Mouse (Mus musculus) heart, embryonic 11.5 days (tissue): ENCODE data around the gene Pxdc1. TPM values are rescaled to one million over a fixed set of nuclear protein-coding genes. Genes with fewer than 3 reads are reported as not detected.

Source experiments
- ATAC-seq: fragments of 200-750 bp; cut with Nextera tagmentation; replicated peaks from 2 replicates; pipeline ENCODE4 v1.8.0; 2017; ENCODE audit warnings: moderate library complexity; ENCODE audit not compliant: insufficient number of reproducible peaks, low FRiP score, low TSS enrichment
- H3K27ac ChIP-seq: fragments of 300-500 bp; sonication (generic); 2 replicates; pipeline ENCODE4 v1.5.1; 2014; ENCODE audit warnings: mild to moderate bottlenecking, low read depth, low read length
- H3K27me3 ChIP-seq: fragments of 300-500 bp; sonication (generic); 2 replicates; pipeline ENCODE4 v1.6.1; 2014; ENCODE audit warnings: mild to moderate bottlenecking, low read length, mixed read lengths; ENCODE audit not compliant: control insufficient read depth, insufficient read depth
- H3K36me3 ChIP-seq: fragments of 300-500 bp; sonication (generic); 2 replicates; pipeline ENCODE4 v1.6.1; 2014; ENCODE audit warnings: mild to moderate bottlenecking, low read length, moderate library complexity, mixed read lengths; ENCODE audit not compliant: control insufficient read depth, insufficient read depth
- H3K4me1 ChIP-seq: fragments of 300-500 bp; sonication (generic); 2 replicates; pipeline ENCODE4 v1.6.1; 2014; ENCODE audit warnings: low read length; ENCODE audit not compliant: control insufficient read depth, insufficient read depth
- H3K4me2 ChIP-seq: fragments of 300-500 bp; sonication (generic); 2 replicates; pipeline ENCODE4 v1.6.1; 2014; ENCODE audit warnings: mild to moderate bottlenecking, moderate library complexity
- H3K4me3 ChIP-seq: fragments of 300-500 bp; sonication (generic); 2 replicates; pipeline ENCODE4 v1.5.1; 2014; ENCODE audit warnings: low read depth, low read length
- H3K9ac ChIP-seq: fragments of 300-500 bp; sonication (generic); 2 replicates; pipeline ENCODE4 v1.6.1; 2014; ENCODE audit warnings: mild to moderate bottlenecking, low read depth, low read length, moderate library complexity
- H3K9me3 ChIP-seq: fragments of 300-500 bp; sonication (generic); replicated peaks from 2 replicates; pipeline ENCODE4 v1.6.1; 2016; ENCODE audit warnings: low read length; ENCODE audit not compliant: control insufficient read depth
- WGBS: fragments of 180-500 bp; shearing (Covaris S2); extraction: QIAGEN DNeasy Blood & Tissue Kit; methylation state at CpG from one replicate; pipeline ENCODE4 v1.1.7; 2014; ENCODE audit not compliant: insufficient replicate concordance; 5-methylcytosine and 5-hydroxymethylcytosine counted together
- polyA plus RNA-seq: library from polyadenylated mRNA; unstranded; fragments of >200 nt; fragmentation: Nextera tagmentation; extraction: Ambion mirVana; gene quantifications from 2 replicates; pipeline ENCODE4 v1.2.1, GENCODE M21; 2014

Gene Pxdc1
- polyA plus RNA-seq = 14.4 and 16.6 TPM in 2 replicates

DNA sequence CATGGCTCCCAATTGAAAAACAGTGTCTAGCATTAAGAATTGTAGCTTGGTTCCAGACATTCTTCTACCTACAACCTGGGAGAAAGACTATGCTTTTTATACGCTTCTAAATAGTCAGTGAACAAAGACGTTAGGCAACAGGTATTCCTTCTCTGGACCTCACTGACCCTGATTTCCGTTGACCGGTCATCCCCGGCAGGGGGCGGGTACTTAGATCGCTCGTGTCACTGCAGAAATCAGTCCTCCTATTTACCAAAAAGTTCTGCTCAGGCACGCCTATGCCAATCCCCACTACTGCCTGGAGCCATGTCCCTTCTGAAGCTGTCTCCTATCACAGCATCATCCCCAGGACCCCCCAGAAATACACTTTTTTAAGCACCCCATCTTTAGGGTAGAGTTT lies at the start of gene Pxdc1:
Pxdc1 (minus strand) TSS at position 96 of the 400 bp plus-strand sequence.
- no peaks in the 10 kb centered on the region for H3K36me3 ChIP-seq
- H3K4me1 ChIP-seq = 0 out of 2 replicates have a peak, but pooled peaks cover 3% of the 10 kb centered on the region
- peak within 1 kb of the TSS; percentile 49 for H3K4me3 ChIP-seq
- peaks cover 4% of the 10 kb centered on the region; the same call in 1 of the 2 replicates for H3K27me3 ChIP-seq
- H3K9me3 ChIP-seq = no peaks in the 10 kb centered on the region
- H3K9ac ChIP-seq = peak within 1 kb of the TSS; percentile 79
- ATAC-seq = no peak
- peak within 1 kb of the TSS; percentile 66 for H3K4me2 ChIP-seq
- 3% methylated on average over 9 of the region's 9 CpGs for WGBS
- H3K27ac ChIP-seq = peak within 1 kb of the TSS; percentile 82

DNA sequence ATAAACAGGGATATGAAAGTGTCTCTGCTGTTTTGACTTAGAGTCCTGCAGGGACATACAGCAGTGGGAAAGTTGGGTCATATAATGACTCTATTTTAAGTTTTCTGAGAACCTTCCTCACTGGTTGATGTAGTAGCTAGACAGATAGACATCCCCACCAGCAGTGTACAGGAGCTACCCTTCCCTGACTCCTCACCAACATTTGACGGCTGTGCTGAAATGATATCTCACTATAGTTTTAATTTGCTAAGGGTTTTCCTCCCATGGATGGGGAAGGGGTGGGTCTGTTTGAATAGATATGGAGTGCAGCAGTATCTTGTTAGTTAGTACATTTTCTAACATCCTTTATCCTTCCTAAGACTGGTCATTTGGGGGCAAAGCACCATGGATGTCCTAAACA lies 47.3 kb upstream of the Pxdc1 start:
- no peaks in the 10 kb centered on the region for H3K4me1 ChIP-seq
- H3K9ac ChIP-seq = no peak overlapping the region
- no peak overlapping the region for H3K4me3 ChIP-seq
- no peaks in the 10 kb centered on the region for H3K9me3 ChIP-seq
- no peaks in the 10 kb centered on the region for H3K36me3 ChIP-seq
- H3K27me3 ChIP-seq = no peaks in the 10 kb centered on the region
- H3K27ac ChIP-seq = no peak overlapping the region
- WGBS = 80% methylated on average over 1 of the region's 1 CpGs
- no peak overlapping the region for H3K4me2 ChIP-seq
- ATAC-seq = no peak

DNA sequence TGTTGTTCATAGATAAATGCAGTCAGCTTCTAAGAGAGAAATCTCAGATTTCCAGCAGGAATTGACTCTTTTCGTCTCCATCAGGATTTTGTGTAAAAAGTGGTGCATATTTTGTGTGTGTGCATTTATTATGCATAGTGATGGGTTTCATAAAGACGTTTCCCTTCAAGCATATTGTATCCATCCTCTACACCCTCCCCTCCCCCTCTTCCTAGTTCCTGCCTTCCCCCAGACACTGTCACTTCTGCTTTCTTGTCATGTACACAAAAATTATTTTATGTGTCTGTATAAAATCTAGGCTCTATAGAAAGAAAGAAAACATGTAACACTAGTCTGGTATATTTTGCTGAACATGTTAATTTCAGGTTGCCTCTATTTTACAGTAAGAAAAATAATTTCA lies 46.8 kb upstream of the Pxdc1 start:
- H3K27me3 ChIP-seq = no peaks in the 10 kb centered on the region
- no peak overlapping the region for H3K9ac ChIP-seq
- no peak overlapping the region for H3K27ac ChIP-seq
- H3K36me3 ChIP-seq = no peaks in the 10 kb centered on the region
- no peaks in the 10 kb centered on the region for H3K9me3 ChIP-seq
- WGBS = 75% methylated on average over 2 of the region's 2 CpGs
- ATAC-seq = no peak
- no peak overlapping the region for H3K4me3 ChIP-seq
- H3K4me1 ChIP-seq = no peaks in the 10 kb centered on the region
- no peak overlapping the region for H3K4me2 ChIP-seq

DNA sequence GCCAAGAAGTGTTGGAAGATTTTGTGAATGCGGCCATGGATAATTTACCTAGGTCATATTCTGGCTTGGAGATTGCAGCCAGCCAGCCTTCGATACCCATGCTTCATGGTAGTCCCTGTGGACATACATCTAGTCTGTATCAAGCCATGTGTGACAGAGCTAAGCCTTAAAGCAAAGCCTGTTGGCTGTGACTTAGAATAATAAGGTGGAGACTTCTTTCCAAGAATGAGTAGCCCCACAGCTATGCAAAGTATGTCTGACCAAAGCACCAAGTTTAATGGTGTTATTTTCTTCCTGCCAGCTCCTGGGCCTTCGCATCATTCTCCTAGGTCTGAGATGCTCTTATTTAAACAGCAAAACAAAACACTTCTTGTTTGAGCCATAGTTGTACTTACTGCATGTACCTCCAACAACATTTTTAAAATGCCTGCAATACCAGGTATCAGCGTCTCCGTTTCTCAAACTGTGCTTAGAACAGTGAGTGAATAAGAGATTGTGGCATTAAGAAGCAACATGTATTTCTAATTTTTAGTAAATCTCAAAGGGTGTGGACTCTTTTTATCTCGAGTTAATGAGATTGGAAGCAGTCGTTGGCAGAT lies 43.5 kb upstream of the Pxdc1 start:
- Histone ChIP-seq H3K27ac (no peak overlapping the region), H3K4me1 (no peaks in the 10 kb centered on the region), H3K4me3 (no peak overlapping the region), H3K9ac (no peak overlapping the region), H3K27me3 (no peaks in the 10 kb centered on the region), H3K36me3 (no peaks in the 10 kb centered on the region), H3K9me3 (no peaks in the 10 kb centered on the region), H3K4me2 (no peak overlapping the region)
- WGBS = 64% methylated on average over 7 of the region's 7 CpGs
- no peak for ATAC-seq

DNA sequence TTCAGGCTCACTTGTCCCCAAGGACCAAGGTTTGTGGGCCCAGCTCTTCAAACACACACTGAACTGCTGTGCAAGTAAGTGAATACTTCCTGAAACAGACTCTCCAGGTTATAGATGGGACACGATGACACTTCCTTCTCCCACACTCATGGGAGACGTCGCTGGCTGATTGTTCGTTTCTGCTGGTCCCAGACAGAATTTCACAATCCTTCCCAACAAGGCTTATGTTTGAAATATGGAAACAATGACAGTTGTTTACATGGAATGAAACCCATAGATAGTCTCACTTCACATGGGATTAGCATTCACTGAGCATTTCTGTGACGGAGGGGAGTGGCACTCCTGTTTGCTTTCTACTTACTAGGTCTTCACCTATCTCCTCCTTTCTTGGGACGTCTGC lies 39.8 kb upstream of the Pxdc1 start:
- Histone ChIP-seq H3K27ac (no peak overlapping the region), H3K9ac (no peak overlapping the region), H3K4me3 (no peak overlapping the region), H3K4me1 (no peaks in the 10 kb centered on the region), H3K9me3 (no peaks in the 10 kb centered on the region), H3K27me3 (no peaks in the 10 kb centered on the region), H3K4me2 (no peak overlapping the region), H3K36me3 (no peaks in the 10 kb centered on the region)
- 71% methylated on average over 6 of the region's 6 CpGs for WGBS
- ATAC-seq = no peak

DNA sequence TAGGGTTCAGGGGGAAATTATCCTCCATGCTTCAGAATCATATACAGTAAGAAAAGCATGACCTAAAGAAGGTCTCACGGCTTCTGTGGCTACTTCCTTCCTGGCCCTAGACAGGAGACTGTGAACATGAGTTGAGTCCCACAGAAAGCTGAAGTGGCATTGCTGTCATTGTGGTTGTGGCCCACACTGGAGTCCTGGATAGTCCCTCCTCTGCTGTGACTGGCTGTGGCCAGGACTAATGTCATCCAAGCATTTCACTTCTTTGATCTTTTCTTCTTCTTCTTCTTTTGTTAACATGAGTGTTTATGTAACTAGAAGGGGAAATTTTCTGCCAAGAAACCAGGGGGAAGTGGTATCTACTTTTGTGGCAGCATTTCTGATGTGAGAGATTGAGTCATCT lies 37.8 kb upstream of the Pxdc1 start:
- WGBS = 64% methylated on average over 1 of the region's 1 CpGs
- H3K4me2 ChIP-seq = no peak overlapping the region
- H3K4me1 ChIP-seq = no peaks in the 10 kb centered on the region
- no peak overlapping the region for H3K4me3 ChIP-seq
- no peak for ATAC-seq
- no peak overlapping the region for H3K9ac ChIP-seq
- no peak overlapping the region for H3K27ac ChIP-seq
- no peaks in the 10 kb centered on the region for H3K27me3 ChIP-seq
- H3K9me3 ChIP-seq = no peaks in the 10 kb centered on the region
- H3K36me3 ChIP-seq = no peaks in the 10 kb centered on the region

DNA sequence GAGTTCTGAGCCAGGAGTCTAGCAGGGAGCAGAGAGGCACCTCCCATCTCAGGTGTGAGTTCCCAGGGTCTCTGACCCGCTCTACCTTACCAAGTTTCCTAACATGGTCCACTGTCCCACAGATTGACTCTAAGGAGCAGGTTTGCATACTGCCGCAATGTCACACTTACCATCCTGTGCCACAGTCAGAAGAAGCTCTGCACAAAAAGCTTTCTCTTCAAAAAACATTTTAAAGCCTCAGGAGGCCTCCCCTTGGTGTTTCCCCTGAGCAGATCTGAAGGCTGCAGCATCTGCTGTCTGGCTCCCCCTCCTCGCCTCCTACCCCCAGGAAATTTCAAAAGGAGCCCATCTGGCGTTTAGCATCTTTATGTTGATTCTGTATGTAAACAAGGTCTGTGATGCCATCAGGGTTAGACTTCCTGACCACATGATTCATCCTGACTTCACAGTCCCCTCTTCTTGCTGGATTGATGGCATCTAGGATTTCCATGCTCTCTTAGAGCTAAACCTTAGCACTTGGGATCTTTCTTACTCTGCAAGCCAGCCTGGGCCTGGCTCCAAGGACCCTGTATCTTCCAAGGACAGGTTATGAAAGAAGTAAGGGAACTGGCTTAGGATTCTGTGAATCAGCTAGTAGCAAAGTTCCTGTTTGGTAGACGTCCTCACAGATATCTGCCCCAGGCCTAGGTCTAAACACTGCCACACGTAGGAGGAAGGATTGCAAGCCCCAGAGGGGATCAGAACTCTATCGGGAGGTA lies 31.9 kb upstream of the Pxdc1 start:
- H3K4me2 ChIP-seq = no peak overlapping the region
- H3K4me1 ChIP-seq = peaks cover 7% of the 10 kb centered on the region; the same call in 1 of the 2 replicates
- H3K9ac ChIP-seq = no peak overlapping the region
- no peak overlapping the region for H3K27ac ChIP-seq
- H3K9me3 ChIP-seq = no peaks in the 10 kb centered on the region
- H3K4me3 ChIP-seq = no peak overlapping the region
- no peaks in the 10 kb centered on the region for H3K27me3 ChIP-seq
- H3K36me3 ChIP-seq = no peaks in the 10 kb centered on the region
- WGBS = 66% methylated on average over 7 of the region's 7 CpGs
- no peak for ATAC-seq

DNA sequence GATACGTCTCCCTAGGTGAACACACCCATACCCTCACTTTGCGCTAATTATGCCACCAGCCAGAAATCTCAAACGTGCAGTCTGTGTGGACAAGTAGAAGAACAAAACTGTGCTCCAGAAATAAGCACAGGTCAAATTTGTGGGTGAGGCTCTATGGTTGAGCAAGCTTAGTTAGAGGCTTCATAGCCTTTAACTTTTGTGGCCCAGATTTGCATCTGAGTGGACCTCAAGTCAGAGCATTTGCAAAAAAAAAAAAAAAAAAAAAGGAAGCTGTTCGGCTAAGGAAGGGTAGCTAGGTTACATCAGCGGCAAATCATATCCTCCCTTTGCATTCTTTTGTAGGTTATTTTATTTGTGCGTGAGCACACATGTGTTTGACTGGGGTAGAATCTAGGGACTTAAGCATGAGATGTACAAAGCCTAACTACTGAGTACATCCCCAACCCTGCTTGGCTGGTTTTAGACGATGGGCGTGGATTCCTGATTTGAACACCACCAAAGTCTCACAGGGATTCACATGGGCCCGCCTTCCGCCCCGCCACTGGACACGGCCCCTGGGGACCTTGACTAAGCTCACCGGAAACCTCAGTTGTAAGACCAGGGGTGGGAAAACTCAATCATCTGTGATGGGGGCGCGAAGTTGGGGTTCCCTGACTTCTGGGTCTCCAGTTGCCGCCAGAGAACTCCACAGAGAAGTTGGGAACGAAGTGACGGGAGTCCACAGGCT lies 30.6 kb upstream of the Pxdc1 start:
- Histone ChIP-seq H3K4me3 (no peak overlapping the region), H3K4me1 (peaks cover 7% of the 10 kb centered on the region; the same call in 1 of the 2 replicates), H3K27me3 (no peaks in the 10 kb centered on the region), H3K27ac (no peak overlapping the region), H3K4me2 (no peak overlapping the region; the same call in 1 of the 2 replicates), H3K36me3 (no peaks in the 10 kb centered on the region), H3K9me3 (no peaks in the 10 kb centered on the region), H3K9ac (no peak overlapping the region)
- ATAC-seq = no peak
- WGBS = 82% methylated on average over 18 of the region's 18 CpGs
